ENCODE assay signal across 13 mouse cellular contexts in genomic region chr7:129791450-129791820, GRCm38 (mm10).
A peak's percentile ranks its signal among the peaks of the same experiment; 100 is the strongest.
DNase-seq lines count a peak whose midpoint lies in the region; ATAC-seq and TF ChIP-seq lines count a peak whose summit lies in the region.
"Had no signal": no experiment of that assay in that cellular context is flagged by ENCODE, and none has a peak within 500 bp of the region (broad histone marks: within the 10 kb centered on the region; RNA-seq: fewer than 3 reads in every experiment).

No protein-coding gene starts in this region.

- H3K4me3 ChIP-seq in forebrain, embryonic 15.5 days = no peak overlapping the region
- no peak overlapping the region for H3K4me3 ChIP-seq in forebrain, embryonic 11.5 days (ENCODE audit: low read depth, low read length)
- H3K4me3 ChIP-seq in limb, embryonic 15.5 days = no peak overlapping the region
- H3K4me3 ChIP-seq in limb, embryonic 10.5 days = no peak overlapping the region
- no peak overlapping the region for H3K4me3 ChIP-seq in heart, embryonic 12.5 days
- H3K4me3 ChIP-seq in small intestine, adult 2 months (ENCODE audit: low read depth, low read length) = no peak overlapping the region
- H3K4me3 ChIP-seq: embryonic facial prominence, embryonic 12.5 days; hindbrain, embryonic 10.5 days had no signal

- no peaks in the 10 kb centered on the region for H3K27me3 ChIP-seq in forebrain, embryonic 15.5 days
- no peaks in the 10 kb centered on the region for H3K27me3 ChIP-seq in forebrain, embryonic 11.5 days (ENCODE audit: control insufficient read depth, insufficient read depth, low read length)
- no peaks in the 10 kb centered on the region for H3K27me3 ChIP-seq in limb, embryonic 15.5 days
- H3K27me3 ChIP-seq in limb, embryonic 10.5 days (ENCODE audit: low read depth, poor library complexity, severe bottlenecking) = peaks cover 56% of the 10 kb centered on the region
- no peaks in the 10 kb centered on the region for H3K27me3 ChIP-seq in heart, embryonic 12.5 days (replicated peaks)
- no peaks in the 10 kb centered on the region for H3K27me3 ChIP-seq in small intestine, adult 2 months (ENCODE audit: control insufficient read depth, insufficient read depth, low read length)

- WGBS in forebrain, embryonic 15.5 days = 48% methylated on average over 6 of the region's 6 CpGs
- 95% methylated on average over 6 of the region's 6 CpGs for WGBS in forebrain, embryonic 11.5 days
- WGBS in limb, embryonic 15.5 days = 60% methylated on average over 6 of the region's 6 CpGs
- WGBS in limb, embryonic 10.5 days = 94% methylated on average over 6 of the region's 6 CpGs
- 74% methylated on average over 6 of the region's 6 CpGs for WGBS in heart, embryonic 12.5 days
- WGBS in small intestine, adult 2 months = 79% methylated on average over 6 of the region's 6 CpGs

- no peaks in the 10 kb centered on the region for H3K36me3 ChIP-seq in forebrain, embryonic 15.5 days
- H3K36me3 ChIP-seq in forebrain, embryonic 11.5 days (ENCODE audit: control insufficient read depth, insufficient read depth, low read length) = no peaks in the 10 kb centered on the region
- no peaks in the 10 kb centered on the region for H3K36me3 ChIP-seq in limb, embryonic 15.5 days
- H3K36me3 ChIP-seq in limb, embryonic 10.5 days = no peaks in the 10 kb centered on the region
- no peaks in the 10 kb centered on the region for H3K36me3 ChIP-seq in heart, embryonic 12.5 days
- H3K36me3 ChIP-seq in small intestine, adult 2 months (ENCODE audit: control insufficient read depth, insufficient read depth, low read length) = no peaks in the 10 kb centered on the region
- H3K36me3 ChIP-seq: embryonic facial prominence, embryonic 12.5 days; hindbrain, embryonic 10.5 days had no signal

- no peaks in the 10 kb centered on the region for H3K9me3 ChIP-seq in forebrain, embryonic 15.5 days
- H3K9me3 ChIP-seq in forebrain, embryonic 11.5 days (ENCODE audit: control insufficient read depth, low read length) = no peaks in the 10 kb centered on the region
- H3K9me3 ChIP-seq in limb, embryonic 15.5 days = no peaks in the 10 kb centered on the region
- no peaks in the 10 kb centered on the region for H3K9me3 ChIP-seq in limb, embryonic 10.5 days (replicated peaks)
- H3K9me3 ChIP-seq in heart, embryonic 12.5 days (replicated peaks) = no peaks in the 10 kb centered on the region
- H3K9me3 ChIP-seq: embryonic facial prominence, embryonic 12.5 days; hindbrain, embryonic 10.5 days had no signal

- TF ChIP-seq CTCF in small intestine, adult 2 months (IDR thresholded peaks at IDR 0.05; ENCODE audit: extremely low read depth, insufficient read length, insufficient replicate concordance, low read depth, low read length) = no peak

- no peak for DNase-seq in forebrain, embryonic 11.5 days (ENCODE audit: low spot score)
- DNase-seq in limb, embryonic 10.5 days (ENCODE audit: low spot score) = no peak
- DNase-seq in urinary bladder, adult 18-20 months (ENCODE audit: low spot score in 2 of 2) = no peak
- no peak for DNase-seq in ovary, postnatal 14 days (ENCODE audit: low spot score)
- DNase-seq: cerebellum, adult 18-20 months; kidney, adult 18-20 months; liver had no signal

- TF ChIP-seq POLR2A in small intestine, adult 2 months (IDR thresholded peaks at IDR 0.05; ENCODE audit: low read depth, low read length) = no peak

- 0 out of 2 replicates have a peak overlapping the region, but pooled peaks have one; percentile 12 for H3K27ac ChIP-seq in forebrain, embryonic 15.5 days (replicated peaks)
- H3K27ac ChIP-seq in forebrain, embryonic 11.5 days (ENCODE audit: low read depth, low read length) = no peak overlapping the region
- peak overlapping the region; percentile 33; the same call in 1 of the 2 replicates for H3K27ac ChIP-seq in limb, embryonic 15.5 days
- no peak overlapping the region for H3K27ac ChIP-seq in limb, embryonic 10.5 days
- 0 out of 2 replicates have a peak overlapping the region, but pooled peaks have one; percentile 49 for H3K27ac ChIP-seq in heart, embryonic 12.5 days (ENCODE audit: poor library complexity, severe bottlenecking)
- peak overlapping the region; percentile 26; the same call in 1 of the 2 replicates for H3K27ac ChIP-seq in small intestine, adult 2 months (ENCODE audit: insufficient read depth, low read depth, low read length)
- H3K27ac ChIP-seq: embryonic facial prominence, embryonic 12.5 days; hindbrain, embryonic 10.5 days had no signal

- H3K4me1 ChIP-seq in forebrain, embryonic 15.5 days = peaks cover 32% of the 10 kb centered on the region
- H3K4me1 ChIP-seq in forebrain, embryonic 11.5 days (replicated peaks; ENCODE audit: control insufficient read depth, insufficient read depth, low read length) = 0 out of 2 replicates have a peak, but pooled peaks cover 2% of the 10 kb centered on the region
- peaks cover 24% of the 10 kb centered on the region for H3K4me1 ChIP-seq in limb, embryonic 15.5 days
- peaks cover 19% of the 10 kb centered on the region for H3K4me1 ChIP-seq in limb, embryonic 10.5 days
- peaks cover 26% of the 10 kb centered on the region for H3K4me1 ChIP-seq in heart, embryonic 12.5 days (replicated peaks)
- no peaks in the 10 kb centered on the region for H3K4me1 ChIP-seq in small intestine, adult 2 months (ENCODE audit: control insufficient read depth, insufficient read depth, insufficient read length, low read length)

- no peak overlapping the region for H3K9ac ChIP-seq in forebrain, embryonic 15.5 days (replicated peaks)
- H3K9ac ChIP-seq in forebrain, embryonic 11.5 days (ENCODE audit: low read length) = no peak overlapping the region
- no peak overlapping the region for H3K9ac ChIP-seq in limb, embryonic 15.5 days
- H3K9ac ChIP-seq in heart, embryonic 12.5 days = no peak overlapping the region
- H3K9ac ChIP-seq: embryonic facial prominence, embryonic 12.5 days had no signal

- no peak overlapping the region for H3K4me2 ChIP-seq in forebrain, embryonic 15.5 days (replicated peaks)
- no peak overlapping the region for H3K4me2 ChIP-seq in forebrain, embryonic 11.5 days (ENCODE audit: low read depth, low read length, severe bottlenecking)
- H3K4me2 ChIP-seq in limb, embryonic 15.5 days = no peak overlapping the region
- no peak overlapping the region for H3K4me2 ChIP-seq in heart, embryonic 12.5 days
- H3K4me2 ChIP-seq: embryonic facial prominence, embryonic 12.5 days had no signal

- ATAC-seq in forebrain, embryonic 15.5 days (replicated peaks) = no peak
- no peak for ATAC-seq in forebrain, embryonic 11.5 days (replicated peaks; ENCODE audit: low FRiP score)
- ATAC-seq in limb, embryonic 15.5 days (ENCODE audit: insufficient number of reproducible peaks, low FRiP score, low TSS enrichment, low read depth) = no peak
- ATAC-seq in heart, embryonic 12.5 days (ENCODE audit: insufficient number of reproducible peaks, low FRiP score) = no peak

Comparison
In these comparisons a context has a peak if more than half of its experiments do, and no peak if none do; other contexts are left out.
1. H3K27ac ChIP-seq: peak in forebrain, embryonic 15.5 days (single experiment), limb, embryonic 15.5 days (single experiment), heart, embryonic 12.5 days (single experiment) and small intestine, adult 2 months (single experiment); none in forebrain, embryonic 11.5 days (single experiment) and limb, embryonic 10.5 days (single experiment).